Mouse (Mus musculus) CH12F3 (cell line): ENCODE results near the gene Nab1.

Experiments
- in situ Hi-C: fragments of 300-500 bp; cut with MboI; formaldehyde crosslinking; loops from 2 replicates; pipeline ENCODE4 v1.14.3; 2020; ENCODE audit warnings: low sequenced_read_pairs

The Nab1 gene

GRCm38 (mm10) chr1:52474291-52474690, 26.2 kb downstream of the Nab1 start:
- in situ Hi-C loops = no loop called here

GRCm38 (mm10) chr1:52470811-52471489, 29.5 kb downstream of the Nab1 start:
- in situ Hi-C loops = no loop called here

DNA sequence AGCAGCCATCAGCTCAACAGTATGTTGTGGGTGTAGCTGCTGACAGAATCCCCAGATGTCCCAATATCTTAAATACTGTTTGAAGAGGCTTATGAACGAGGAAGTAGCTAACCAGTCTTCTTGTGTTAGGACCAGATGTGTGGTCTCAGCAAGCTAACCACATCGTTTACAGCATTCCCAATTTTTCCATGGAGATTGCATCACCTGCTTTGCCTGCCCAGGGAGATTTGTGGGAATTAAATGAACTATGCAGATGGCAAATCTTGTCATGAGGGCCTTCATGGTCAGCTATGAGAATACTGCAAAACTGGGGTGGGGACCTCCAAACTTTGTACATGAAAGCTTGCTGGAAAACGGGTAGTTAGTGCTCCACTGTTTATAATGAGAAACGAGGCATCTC, 30.2 kb downstream of the Nab1 start:
- in situ Hi-C loops = no loop called here

GRCm38 (mm10) chr1:52466518-52467120, 33.9 kb downstream of the Nab1 start:
- in situ Hi-C loops = no loop called here

DNA sequence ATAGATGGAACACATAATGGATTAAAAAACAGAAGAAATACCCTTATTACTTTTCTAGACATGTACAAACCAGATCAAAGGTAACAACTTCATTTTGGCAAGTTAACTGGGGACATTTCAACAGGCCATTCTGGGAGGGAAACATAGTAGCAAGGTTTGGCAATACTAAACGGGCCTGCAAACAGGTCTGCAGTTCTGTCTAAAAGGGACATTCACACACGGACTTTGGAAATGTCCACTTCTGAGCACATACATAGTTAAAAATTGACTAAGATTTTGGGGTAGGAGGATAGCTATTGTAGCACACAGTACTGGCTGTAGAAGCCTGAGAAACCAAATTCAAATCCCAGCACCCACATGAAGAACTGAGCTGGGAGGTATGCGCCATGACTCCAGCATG, 34.6 kb downstream of the Nab1 start:
- in situ Hi-C loops = no loop called here

DNA sequence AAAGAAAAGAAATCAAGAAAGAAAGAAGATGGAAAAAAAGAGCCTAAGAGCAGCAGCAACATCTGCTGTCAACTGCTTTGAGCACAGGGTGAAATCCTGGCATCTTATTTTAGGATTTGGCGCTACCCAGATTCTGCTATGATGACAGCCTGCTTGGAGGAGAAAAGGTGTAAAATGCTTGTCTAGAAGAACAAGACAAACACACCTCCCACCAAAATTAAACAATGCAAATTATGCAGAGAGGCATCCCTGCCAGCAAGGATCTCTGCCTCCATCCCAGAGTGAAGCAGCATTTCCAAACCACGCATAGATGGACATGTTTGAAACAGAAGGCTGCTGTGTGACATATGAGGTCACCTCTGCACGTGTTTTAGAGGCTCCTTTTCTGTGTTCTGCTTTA, 35.2 kb downstream of the Nab1 start:
- in situ Hi-C loops = no loop called here

DNA sequence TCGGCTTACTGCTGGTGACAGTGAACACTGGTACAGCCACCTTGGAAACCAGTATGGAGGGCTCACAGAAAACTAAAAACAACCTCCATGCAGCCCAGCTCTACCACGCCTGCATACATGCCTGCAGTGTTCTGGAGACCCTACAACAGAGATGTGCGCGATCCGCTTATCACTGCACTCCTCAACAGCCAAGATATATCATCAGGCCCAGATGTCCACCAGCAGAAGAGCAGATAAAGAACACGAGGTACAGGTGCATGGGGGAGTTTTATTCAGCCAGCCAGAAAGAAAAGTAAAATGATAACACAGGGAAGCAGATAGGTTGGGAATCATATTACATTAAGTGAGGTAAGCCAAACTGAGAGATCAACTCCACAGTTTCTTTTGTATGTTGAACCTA, 37.2 kb downstream of the Nab1 start:
- in situ Hi-C loops = no loop called here

- in situ Hi-C loops = no loop called here
These were observed 43.9 kb downstream of the Nab1 start for GRCm38 (mm10) chr1:52456571-52456970.

DNA sequence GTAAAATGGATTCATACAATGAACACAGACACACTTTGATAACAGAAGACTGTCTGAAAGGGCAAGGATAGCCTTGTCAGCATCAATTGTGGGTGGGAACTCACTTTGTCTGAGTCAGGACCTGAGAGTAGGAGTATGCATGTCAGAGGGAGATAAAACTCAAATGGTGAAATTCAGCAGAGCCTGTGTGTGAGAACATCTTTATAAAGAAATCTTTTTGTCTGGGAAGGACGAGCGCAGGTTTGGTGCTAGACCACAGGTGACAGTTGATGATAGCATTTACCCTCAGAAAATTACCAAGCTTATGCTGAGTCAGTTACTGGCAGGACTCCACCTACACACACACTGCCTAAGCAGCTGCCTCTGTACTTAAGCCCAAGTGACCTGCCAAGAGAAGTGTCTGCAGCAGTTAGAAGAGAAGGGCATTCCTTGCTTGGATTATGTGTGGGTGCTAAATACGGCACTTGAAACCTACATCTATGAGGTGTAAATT, 45.9 kb downstream of the Nab1 start:
- in situ Hi-C loops = no loop called here

DNA sequence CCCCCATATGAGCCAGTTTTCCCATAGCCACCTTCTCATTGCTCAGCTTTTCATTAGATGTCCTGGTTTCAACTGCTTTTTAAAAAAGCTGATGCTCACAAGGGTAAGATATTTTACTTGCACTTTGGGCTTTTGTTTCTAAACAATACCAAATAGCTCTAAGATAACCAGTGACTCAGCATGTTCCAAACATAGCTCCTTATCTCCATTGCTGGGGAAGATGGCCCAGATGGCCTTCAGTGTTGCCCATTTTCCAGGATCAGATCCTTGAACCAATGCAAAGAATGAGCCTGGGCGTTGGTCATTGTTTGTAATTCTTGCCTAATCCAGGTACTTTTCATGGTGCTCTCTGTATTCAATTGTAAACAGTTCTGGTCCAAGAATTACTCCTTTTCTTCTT, 49.1 kb downstream of the Nab1 start:
- in situ Hi-C loops = no loop called here

GRCm38 (mm10) chr1:52435856-52436255, 64.6 kb downstream of the Nab1 start:
- in situ Hi-C loops = no loop called here

- in situ Hi-C loops = no loop called here
These were observed 66.4 kb downstream of the Nab1 start for GRCm38 (mm10) chr1:52434085-52434484.

GRCm38 (mm10) chr1:52431806-52432205, 68.7 kb downstream of the Nab1 start:
- in situ Hi-C loops = no loop called here

DNA sequence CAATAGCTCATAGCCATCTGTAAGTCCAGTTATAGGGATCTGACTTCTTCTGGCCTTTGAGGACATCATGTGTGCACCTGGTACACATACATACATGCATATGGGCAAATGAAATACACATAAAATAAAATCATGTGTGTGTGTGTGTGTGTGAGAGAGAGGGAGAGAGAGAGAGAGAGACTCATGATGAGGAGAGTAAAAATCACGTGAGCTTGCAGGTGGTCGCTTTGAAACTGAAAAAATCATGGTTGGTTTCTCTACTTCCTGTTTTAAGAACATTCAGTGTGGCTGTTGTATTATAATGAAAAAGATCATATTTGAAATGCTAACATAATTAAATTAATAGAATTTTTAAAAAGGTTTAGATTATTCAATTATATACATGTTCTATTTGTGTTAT, 69.9 kb downstream of the Nab1 start:
- in situ Hi-C loops = no loop called here

GRCm38 (mm10) chr1:52430116-52430515, 70.4 kb downstream of the Nab1 start:
- in situ Hi-C loops = no loop called here

DNA sequence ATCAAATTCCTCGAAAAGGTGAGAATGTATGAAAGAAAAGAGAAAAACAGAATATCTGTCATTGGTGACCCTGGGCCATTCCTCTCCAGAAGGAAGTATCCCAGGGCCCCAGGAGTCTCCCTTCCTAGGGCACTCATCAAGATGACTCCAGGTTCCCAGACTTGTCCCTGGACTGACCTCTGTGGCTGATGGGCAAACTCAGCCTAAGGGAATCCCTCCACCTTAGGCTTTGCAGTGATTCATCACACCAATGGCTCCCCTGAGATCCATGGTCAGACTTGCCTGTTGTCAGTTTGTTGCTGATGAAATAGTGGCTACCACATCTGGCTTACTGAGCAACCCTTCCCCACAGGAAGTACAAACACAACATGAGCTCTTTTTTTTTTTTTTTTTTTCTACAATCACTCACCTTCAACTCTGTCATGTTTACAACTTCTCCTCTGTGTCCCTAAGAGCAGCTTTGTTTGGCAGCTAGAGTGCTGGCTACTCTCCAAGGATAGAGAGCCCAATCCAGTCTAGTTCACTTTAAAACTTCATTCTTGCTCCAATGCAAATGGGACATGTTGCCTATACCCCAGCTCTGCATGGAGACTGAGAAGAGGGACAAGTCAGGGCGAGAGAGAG, 72.5 kb downstream of the Nab1 start:
- in situ Hi-C loops = no loop called here

DNA sequence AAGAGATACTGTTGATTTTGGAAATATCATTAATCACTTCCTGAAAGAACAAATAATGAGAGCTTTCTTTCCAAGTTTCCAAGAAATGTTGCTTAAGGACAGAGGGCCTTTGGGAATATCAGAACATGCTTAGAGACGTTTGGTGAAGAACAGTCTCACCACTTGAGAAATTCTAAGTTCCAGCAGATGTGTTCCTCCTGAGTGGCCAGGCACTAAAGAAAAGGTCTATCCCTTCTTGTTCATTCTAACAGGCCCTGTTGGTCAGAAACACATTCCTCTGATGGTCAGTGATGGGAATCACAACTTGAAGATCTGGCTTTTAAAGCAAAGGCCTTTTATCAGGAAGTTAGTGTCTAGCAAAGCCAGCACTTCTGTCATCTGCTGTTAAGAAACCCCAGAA, 76.6 kb downstream of the Nab1 start:
- in situ Hi-C loops = no loop called here

- in situ Hi-C loops = no loop called here
These were observed 77.4 kb downstream of the Nab1 start for GRCm38 (mm10) chr1:52423057-52423456.

GRCm38 (mm10) chr1:52422137-52422536, 78.3 kb downstream of the Nab1 start:
- in situ Hi-C loops = no loop called here

DNA sequence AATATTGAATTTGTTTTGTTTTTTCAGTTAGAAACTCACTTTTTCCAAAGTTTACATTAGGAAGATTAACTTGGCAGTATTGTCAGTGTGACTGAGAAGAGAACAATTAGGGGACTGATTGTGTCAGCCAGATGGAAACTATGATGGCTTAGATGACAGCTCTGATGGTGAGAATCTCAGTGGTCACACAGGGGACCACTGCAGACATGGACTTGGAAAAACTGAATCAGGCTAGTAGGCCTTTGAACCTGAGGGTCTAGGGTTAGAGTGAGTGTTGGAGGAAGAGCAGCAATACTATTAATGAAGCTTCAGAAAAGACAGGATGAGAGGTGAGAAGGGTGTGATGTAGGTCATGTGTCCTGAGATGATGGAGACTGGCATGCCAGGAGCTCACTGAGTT, 78.9 kb downstream of the Nab1 start:
- in situ Hi-C loops = no loop called here

- in situ Hi-C loops = no loop called here
These were observed 81.2 kb downstream of the Nab1 start for GRCm38 (mm10) chr1:52419088-52419819.
